Mouse (Mus musculus): ENCODE results near the gene Tecta. TPM values are rescaled to one million over a fixed set of nuclear protein-coding genes. Genes with fewer than 3 reads are reported as not detected.

Tecta gene
- polyA plus RNA-seq (2014; fragmentation: Nextera tagmentation; extraction: Ambion mirVana), result 0.30 and 0.71 TPM in 2 replicates

- ATAC-seq (replicated peaks; ENCODE audit: low FRiP score, low TSS enrichment, low read depth), result no peak
- WGBS, result 86% methylated on average over 6 of the region's 6 CpGs
- Histone ChIP-seq H3K9ac (ENCODE audit: low read length) (no peak within 1 kb of the TSS), H3K27me3 (replicated peaks; ENCODE audit: control insufficient read depth, insufficient read depth, low read length) (no peaks in the 10 kb centered on the region), H3K4me3 (ENCODE audit: low read depth, low read length) (no peak within 1 kb of the TSS), H3K4me1 (replicated peaks; ENCODE audit: control insufficient read depth, insufficient read depth, low read length) (no peaks in the 10 kb centered on the region), H3K9me3 (ENCODE audit: control insufficient read depth, low read length) (no peaks in the 10 kb centered on the region), H3K27ac (ENCODE audit: low read depth) (no peak within 1 kb of the TSS), H3K36me3 (ENCODE audit: control insufficient read depth, insufficient read depth, low read length) (no peaks in the 10 kb centered on the region), H3K4me2 (ENCODE audit: low read length) (no peak within 1 kb of the TSS)
- DNase-seq (ENCODE audit: low spot score), result no peak
Measured at GRCm38 (mm10) chr9:42399829-42400228, at the start of gene Tecta. Gene Tecta, minus strand, starts transcription at chr9:42399929.

- ATAC-seq (replicated peaks; ENCODE audit: low FRiP score, low TSS enrichment, low read depth), result no peak
- Histone ChIP-seq H3K36me3 (ENCODE audit: control insufficient read depth, insufficient read depth, low read length) (peaks cover 67% of the 10 kb centered on the region), H3K4me2 (ENCODE audit: low read length) (no peak overlapping the region), H3K27me3 (replicated peaks; ENCODE audit: control insufficient read depth, insufficient read depth, low read length) (no peaks in the 10 kb centered on the region), H3K4me1 (replicated peaks; ENCODE audit: control insufficient read depth, insufficient read depth, low read length) (no peaks in the 10 kb centered on the region), H3K4me3 (ENCODE audit: low read depth, low read length) (no peak overlapping the region), H3K27ac (ENCODE audit: low read depth) (no peak overlapping the region), H3K9me3 (ENCODE audit: control insufficient read depth, low read length) (no peaks in the 10 kb centered on the region), H3K9ac (ENCODE audit: low read length) (no peak overlapping the region)
- 79% methylated on average over 6 of the region's 6 CpGs for WGBS
- DNase-seq (ENCODE audit: low spot score), result no peak
Measured at GRCm38 (mm10) chr9:42449043-42449442, 49.3 kb upstream of the Tecta start.

GRCm38 (mm10) chr9:42442100-42442499 is 42.4 kb upstream of the Tecta start:
- Histone ChIP-seq H3K4me2 (ENCODE audit: low read length) (no peak overlapping the region), H3K9ac (ENCODE audit: low read length) (no peak overlapping the region), H3K27me3 (replicated peaks; ENCODE audit: control insufficient read depth, insufficient read depth, low read length) (no peaks in the 10 kb centered on the region), H3K9me3 (ENCODE audit: control insufficient read depth, low read length) (no peaks in the 10 kb centered on the region), H3K36me3 (ENCODE audit: control insufficient read depth, insufficient read depth, low read length) (peaks cover 77% of the 10 kb centered on the region), H3K4me1 (replicated peaks; ENCODE audit: control insufficient read depth, insufficient read depth, low read length) (no peaks in the 10 kb centered on the region), H3K27ac (ENCODE audit: low read depth) (no peak overlapping the region), H3K4me3 (ENCODE audit: low read depth, low read length) (no peak overlapping the region)
- WGBS, result 61% methylated on average over 8 of the region's 8 CpGs
- DNase-seq (ENCODE audit: low spot score) (no peak), ATAC-seq (replicated peaks; ENCODE audit: low FRiP score, low TSS enrichment, low read depth) (no peak)

- Histone ChIP-seq H3K27me3 (replicated peaks; ENCODE audit: control insufficient read depth, insufficient read depth, low read length) (no peaks in the 10 kb centered on the region), H3K9me3 (ENCODE audit: control insufficient read depth, low read length) (no peaks in the 10 kb centered on the region), H3K9ac (ENCODE audit: low read length) (no peak overlapping the region), H3K4me3 (ENCODE audit: low read depth, low read length) (no peak overlapping the region), H3K36me3 (ENCODE audit: control insufficient read depth, insufficient read depth, low read length) (peaks cover 82% of the 10 kb centered on the region), H3K4me2 (ENCODE audit: low read length) (no peak overlapping the region), H3K4me1 (replicated peaks; ENCODE audit: control insufficient read depth, insufficient read depth, low read length) (no peaks in the 10 kb centered on the region), H3K27ac (ENCODE audit: low read depth) (no peak overlapping the region)
- ATAC-seq (replicated peaks; ENCODE audit: low FRiP score, low TSS enrichment, low read depth) (no peak), DNase-seq (ENCODE audit: low spot score) (no peak)
- 72% methylated on average over 2 of the region's 2 CpGs for WGBS
Measured at GRCm38 (mm10) chr9:42441234-42441633, 41.5 kb upstream of the Tecta start.

DNA sequence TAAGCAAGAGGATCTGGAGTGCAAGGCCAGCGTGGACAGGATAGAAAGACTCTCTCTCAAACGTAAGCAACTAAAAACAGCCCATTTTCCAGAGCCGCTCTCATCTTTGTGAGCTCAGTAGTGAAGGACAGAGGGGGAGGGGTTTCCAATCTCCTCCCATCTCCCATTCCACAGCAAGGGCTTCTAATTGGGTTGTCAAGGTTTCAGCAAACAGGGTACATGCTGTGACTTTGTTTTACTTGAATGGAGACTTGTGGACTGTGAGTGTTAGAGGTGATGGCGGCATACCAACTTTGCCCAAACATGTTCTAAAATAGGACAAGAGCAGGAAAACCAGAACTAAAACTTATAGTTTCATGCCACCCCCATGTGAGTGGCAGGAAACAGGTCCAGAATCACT is 39.7 kb upstream of the Tecta start:
- H3K9me3 ChIP-seq (ENCODE audit: control insufficient read depth, low read length), result no peaks in the 10 kb centered on the region
- WGBS, result 67% methylated on average over 4 of the region's 4 CpGs
- no peaks in the 10 kb centered on the region for H3K4me1 ChIP-seq (replicated peaks; ENCODE audit: control insufficient read depth, insufficient read depth, low read length)
- no peak overlapping the region for H3K4me2 ChIP-seq (ENCODE audit: low read length)
- DNase-seq (ENCODE audit: low spot score), result no peak
- peaks cover 82% of the 10 kb centered on the region for H3K36me3 ChIP-seq (ENCODE audit: control insufficient read depth, insufficient read depth, low read length)
- no peak overlapping the region for H3K27ac ChIP-seq (ENCODE audit: low read depth)
- no peaks in the 10 kb centered on the region for H3K27me3 ChIP-seq (replicated peaks; ENCODE audit: control insufficient read depth, insufficient read depth, low read length)
- H3K9ac ChIP-seq (ENCODE audit: low read length), result no peak overlapping the region
- no peak for ATAC-seq (replicated peaks; ENCODE audit: low FRiP score, low TSS enrichment, low read depth)
- no peak overlapping the region for H3K4me3 ChIP-seq (ENCODE audit: low read depth, low read length)

DNA sequence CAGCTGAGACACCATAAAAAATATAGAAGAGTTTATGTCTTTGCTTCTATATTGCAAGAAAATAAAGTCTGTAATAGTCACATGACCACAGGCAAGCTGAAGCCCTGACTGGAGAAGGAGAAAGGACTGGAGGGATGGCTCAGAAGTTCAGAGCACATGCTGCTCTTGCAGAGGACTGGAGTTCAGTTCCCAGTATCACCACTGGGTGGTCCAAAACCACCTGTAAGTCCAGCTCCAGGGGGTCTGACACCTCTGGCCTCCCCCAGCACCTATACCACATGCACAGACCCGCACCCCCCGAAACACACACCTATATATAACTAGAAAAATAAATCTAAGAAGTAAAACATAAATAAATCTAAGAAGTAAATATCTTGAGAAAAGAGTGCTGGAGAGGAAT is 32.4 kb upstream of the Tecta start:
- Histone ChIP-seq H3K27ac (ENCODE audit: low read depth) (no peak overlapping the region), H3K4me1 (replicated peaks; ENCODE audit: control insufficient read depth, insufficient read depth, low read length) (no peaks in the 10 kb centered on the region), H3K36me3 (ENCODE audit: control insufficient read depth, insufficient read depth, low read length) (peaks cover 54% of the 10 kb centered on the region), H3K9me3 (ENCODE audit: control insufficient read depth, low read length) (no peaks in the 10 kb centered on the region), H3K4me2 (ENCODE audit: low read length) (no peak overlapping the region), H3K9ac (ENCODE audit: low read length) (no peak overlapping the region), H3K27me3 (replicated peaks; ENCODE audit: control insufficient read depth, insufficient read depth, low read length) (no peaks in the 10 kb centered on the region), H3K4me3 (ENCODE audit: low read depth, low read length) (no peak overlapping the region)
- ATAC-seq (replicated peaks; ENCODE audit: low FRiP score, low TSS enrichment, low read depth), result no peak
- DNase-seq (ENCODE audit: low spot score), result no peak
- WGBS, result 95% methylated on average over 2 of the region's 2 CpGs

DNA sequence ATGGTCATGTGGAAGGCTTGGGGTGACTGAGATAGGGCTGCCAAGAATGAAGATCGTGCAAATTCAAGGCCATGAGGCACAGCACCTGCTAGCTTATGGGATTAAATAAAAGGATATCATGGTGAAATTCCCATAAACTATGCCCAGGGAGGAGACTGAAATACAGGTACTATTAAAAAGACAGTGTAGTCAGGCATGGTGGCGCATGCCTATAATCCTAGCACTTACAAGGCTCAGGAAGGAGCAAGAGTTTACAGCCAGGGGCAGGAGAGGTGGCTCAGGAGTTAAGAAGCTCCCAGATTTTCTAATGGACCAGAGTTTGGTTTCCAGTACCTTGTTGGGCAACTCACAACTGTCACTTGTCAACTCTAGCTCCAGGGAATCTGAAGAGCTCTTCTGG is 31.9 kb upstream of the Tecta start:
- DNase-seq (ENCODE audit: low spot score) (no peak), ATAC-seq (replicated peaks; ENCODE audit: low FRiP score, low TSS enrichment, low read depth) (no peak)
- no peak overlapping the region for H3K4me2 ChIP-seq (ENCODE audit: low read length)
- no peak overlapping the region for H3K27ac ChIP-seq (ENCODE audit: low read depth)
- no peak overlapping the region for H3K9ac ChIP-seq (ENCODE audit: low read length)
- H3K27me3 ChIP-seq (replicated peaks; ENCODE audit: control insufficient read depth, insufficient read depth, low read length), result no peaks in the 10 kb centered on the region
- no peaks in the 10 kb centered on the region for H3K9me3 ChIP-seq (ENCODE audit: control insufficient read depth, low read length)
- H3K4me3 ChIP-seq (ENCODE audit: low read depth, low read length), result no peak overlapping the region
- H3K36me3 ChIP-seq (ENCODE audit: control insufficient read depth, insufficient read depth, low read length), result peaks cover 51% of the 10 kb centered on the region
- WGBS, result 92% methylated on average over 2 of the region's 2 CpGs
- no peaks in the 10 kb centered on the region for H3K4me1 ChIP-seq (replicated peaks; ENCODE audit: control insufficient read depth, insufficient read depth, low read length)

DNA sequence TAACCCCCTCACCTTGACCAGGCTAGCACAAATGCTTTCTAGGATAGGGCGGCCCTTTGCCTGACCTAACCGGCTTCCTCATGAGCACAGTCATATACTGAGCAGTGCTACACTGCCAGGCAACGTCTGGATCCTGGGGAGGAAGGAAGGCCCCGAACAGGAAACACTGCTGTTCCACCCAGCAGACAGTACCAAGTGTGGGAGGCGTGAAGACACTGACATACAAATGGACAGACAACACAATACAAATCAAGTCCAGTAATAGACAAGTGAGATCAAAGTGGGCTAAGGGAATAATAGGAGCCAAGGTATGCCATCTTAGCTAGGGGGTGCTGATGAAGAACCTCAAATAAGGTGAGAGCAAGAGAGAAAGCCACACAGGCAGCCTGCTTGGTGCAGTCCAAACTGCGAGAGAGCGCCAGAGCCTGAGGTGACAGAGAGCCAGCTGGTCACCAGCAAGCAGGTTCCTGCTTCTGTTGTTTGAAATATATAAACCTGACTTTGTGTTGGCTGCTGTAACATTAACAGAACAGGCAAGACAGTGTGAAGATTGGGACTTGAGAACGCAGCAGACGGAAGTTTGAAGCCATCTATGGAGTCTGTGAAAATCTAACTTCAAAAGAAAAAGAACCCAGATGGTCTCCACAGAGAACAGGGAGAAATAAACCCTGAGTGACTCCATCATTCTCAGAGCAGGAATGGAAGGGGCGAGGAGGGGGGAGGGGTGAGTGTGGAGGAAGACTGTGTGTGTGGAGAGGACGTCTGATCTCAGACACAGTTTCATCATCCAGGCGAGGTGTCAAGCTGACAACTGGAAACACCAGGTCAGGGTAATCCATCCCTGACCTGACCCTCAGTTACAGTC is 28.6 kb upstream of the Tecta start:
- no peak overlapping the region for H3K27ac ChIP-seq (ENCODE audit: low read depth)

More for the DNA sequence above, 28.6 kb upstream of the Tecta start:
- Histone ChIP-seq H3K4me1 (replicated peaks; ENCODE audit: control insufficient read depth, insufficient read depth, low read length) (no peaks in the 10 kb centered on the region), H3K27me3 (replicated peaks; ENCODE audit: control insufficient read depth, insufficient read depth, low read length) (no peaks in the 10 kb centered on the region), H3K4me3 (ENCODE audit: low read depth, low read length) (no peak overlapping the region), H3K4me2 (ENCODE audit: low read length) (no peak overlapping the region), H3K9ac (ENCODE audit: low read length) (no peak overlapping the region), H3K36me3 (ENCODE audit: control insufficient read depth, insufficient read depth, low read length) (peaks cover 23% of the 10 kb centered on the region), H3K9me3 (ENCODE audit: control insufficient read depth, low read length) (no peaks in the 10 kb centered on the region)
- 56% methylated on average over 12 of the region's 12 CpGs for WGBS
- no peak for DNase-seq (ENCODE audit: low spot score)
- ATAC-seq (replicated peaks; ENCODE audit: low FRiP score, low TSS enrichment, low read depth), result no peak

All from intestine, embryonic 14.5 days (tissue).